Mouse (Mus musculus): ENCODE data around the gene Nrf1.

- TF ChIP-seq TAL1 (IDR thresholded peaks at IDR 0.05; ENCODE audit: low read length) = no peak
- no peak for TF ChIP-seq GATA1 (IDR thresholded peaks at IDR 0.05; ENCODE audit: low read length)
Observed at GRCm38 (mm10) chr6:30167192-30167591, 119.4 kb downstream of the Nrf1 start.

Data from erythroblast, embryonic 14.5 days (primary cell).